Mouse (Mus musculus) forebrain, embryonic 15.5 days (tissue): ENCODE measurements around the gene Ptprq. TPM values are rescaled to one million over a fixed set of nuclear protein-coding genes. Genes with fewer than 3 reads are reported as not detected.

Experiments
- ATAC-seq: fragments of 200-750 bp; cut with Nextera tagmentation; replicated peaks from 2 replicates; pipeline ENCODE4 v1.8.0; 2017; ENCODE audit warnings: mild to moderate bottlenecking, moderate TSS enrichment, moderate library complexity
- H3K27ac ChIP-seq: fragments of 300-500 bp; sonication (generic); replicated peaks from 2 replicates; pipeline ENCODE4 v1.5.1; 2015; ENCODE audit warnings: mild to moderate bottlenecking, inconsistent platforms
- H3K27me3 ChIP-seq: fragments of 300-500 bp; sonication (generic); 2 replicates; pipeline ENCODE4 v1.6.1; 2015; ENCODE audit warnings: inconsistent platforms
- H3K36me3 ChIP-seq: fragments of 300-500 bp; sonication (generic); 2 replicates; pipeline ENCODE4 v1.6.1; 2015; ENCODE audit warnings: mild to moderate bottlenecking, inconsistent platforms
- H3K4me1 ChIP-seq: fragments of 300-500 bp; sonication (generic); 2 replicates; pipeline ENCODE4 v1.6.1; 2015; ENCODE audit warnings: inconsistent platforms
- H3K4me2 ChIP-seq: fragments of 300-500 bp; sonication (generic); replicated peaks from 2 replicates; pipeline ENCODE4 v1.6.1; 2015; ENCODE audit warnings: mild to moderate bottlenecking, inconsistent platforms
- H3K4me3 ChIP-seq: fragments of 300-500 bp; sonication (generic); 2 replicates; pipeline ENCODE4 v1.5.1; 2015; ENCODE audit warnings: mild to moderate bottlenecking, inconsistent platforms
- H3K9ac ChIP-seq: fragments of 300-500 bp; sonication (generic); replicated peaks from 2 replicates; pipeline ENCODE4 v1.6.1; 2015; ENCODE audit warnings: mild to moderate bottlenecking, inconsistent platforms
- H3K9me3 ChIP-seq: fragments of 300-500 bp; sonication (generic); 2 replicates; pipeline ENCODE4 v1.6.1; 2016; ENCODE audit warnings: inconsistent platforms
- WGBS: fragments of 180-500 bp; shearing (Covaris S2); methylation state at CpG from one replicate; pipeline ENCODE4 v1.1.7; 2015; ENCODE audit warnings: mixed read lengths; 5-methylcytosine and 5-hydroxymethylcytosine counted together
- polyA plus RNA-seq: library from polyadenylated mRNA; unstranded; fragments of >200 nt; fragmentation: Nextera tagmentation; extraction: Ambion mirVana; gene quantifications from 2 replicates; pipeline ENCODE4 v1.2.1, GENCODE M21; 2015

Ptprq gene
- polyA plus RNA-seq, 1 experiment from 2014 or later, result 0.11 TPM

DNA sequence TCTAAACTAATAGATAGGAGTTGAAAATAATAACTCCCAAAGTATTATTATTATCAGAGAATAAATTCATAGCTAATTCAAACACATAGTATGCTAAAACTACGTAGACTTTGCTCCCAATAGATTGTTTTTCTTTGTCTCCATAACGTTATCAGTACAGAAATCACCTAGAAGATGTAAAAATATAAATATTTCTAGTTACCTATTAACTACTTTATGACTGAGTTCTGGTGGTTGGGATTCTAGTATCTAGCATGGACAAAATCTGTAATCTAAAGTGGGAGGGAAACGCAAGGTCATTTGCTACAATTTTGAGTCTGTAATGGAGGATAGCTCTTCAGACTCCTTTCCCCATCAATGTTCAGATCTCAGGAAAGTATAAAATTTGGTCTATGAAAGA lies 18.9 kb downstream of the Ptprq start:
- 85% methylated on average over 3 of the region's 3 CpGs for WGBS
- ATAC-seq, result no peak

DNA sequence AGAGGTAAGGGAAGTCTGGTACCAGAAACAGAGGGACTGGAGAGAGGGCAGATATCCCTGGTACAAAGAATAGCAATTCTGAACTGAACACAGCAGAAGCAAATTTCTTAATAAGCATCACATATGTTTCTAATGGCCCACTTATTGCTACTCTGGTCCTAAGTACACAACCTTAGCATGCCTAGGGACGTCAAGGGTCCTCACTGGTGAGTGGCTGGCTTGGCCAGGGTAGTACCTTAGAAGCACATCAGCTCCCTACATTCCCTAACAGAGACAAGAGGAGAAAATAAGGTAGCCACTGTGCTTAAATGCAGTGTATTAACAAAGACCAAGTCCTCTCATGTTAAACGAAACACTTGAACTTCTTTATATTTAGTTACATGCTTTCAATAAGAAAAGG lies 21.1 kb downstream of the Ptprq start:
- Histone ChIP-seq H3K4me3 (no peak overlapping the region), H3K4me2 (no peak overlapping the region), H3K9me3 (no peaks in the 10 kb centered on the region), H3K4me1 (no peaks in the 10 kb centered on the region), H3K36me3 (no peaks in the 10 kb centered on the region), H3K27ac (no peak overlapping the region), H3K27me3 (no peaks in the 10 kb centered on the region), H3K9ac (no peak overlapping the region)
- no peak for ATAC-seq
- 71% methylated on average over 2 of the region's 2 CpGs for WGBS

More for the DNA sequence above, 18.9 kb downstream of the Ptprq start:
- no peak overlapping the region for H3K4me3 ChIP-seq
- no peak overlapping the region for H3K9ac ChIP-seq
- H3K36me3 ChIP-seq, result no peaks in the 10 kb centered on the region
- no peaks in the 10 kb centered on the region for H3K9me3 ChIP-seq
- no peaks in the 10 kb centered on the region for H3K27me3 ChIP-seq
- no peak overlapping the region for H3K4me2 ChIP-seq
- H3K27ac ChIP-seq, result no peak overlapping the region
- no peaks in the 10 kb centered on the region for H3K4me1 ChIP-seq

DNA sequence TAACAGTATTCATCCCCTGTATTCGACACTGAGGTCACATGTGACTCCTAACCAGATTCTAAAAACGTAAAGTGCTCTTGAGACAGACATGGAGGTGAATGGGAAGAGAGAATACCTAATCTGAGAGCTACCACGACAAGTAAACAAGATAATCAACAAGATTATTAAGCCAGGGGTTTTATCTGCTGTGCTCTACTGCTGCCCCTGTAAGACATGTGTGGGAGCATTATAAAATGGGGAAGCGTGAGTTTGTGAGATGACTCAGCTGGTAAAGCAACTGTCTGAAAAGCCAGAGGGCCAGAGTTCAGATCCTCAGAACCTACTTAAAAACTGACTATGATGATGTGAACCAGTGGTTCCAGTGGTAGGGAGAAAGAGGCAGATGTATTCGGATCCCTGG lies 22.7 kb downstream of the Ptprq start:
- 86% methylated on average over 5 of the region's 5 CpGs for WGBS
- Histone ChIP-seq H3K4me1 (no peaks in the 10 kb centered on the region), H3K9me3 (no peaks in the 10 kb centered on the region), H3K4me2 (no peak overlapping the region), H3K4me3 (no peak overlapping the region), H3K9ac (no peak overlapping the region), H3K27me3 (no peaks in the 10 kb centered on the region), H3K27ac (no peak overlapping the region), H3K36me3 (no peaks in the 10 kb centered on the region)
- ATAC-seq, result no peak

DNA sequence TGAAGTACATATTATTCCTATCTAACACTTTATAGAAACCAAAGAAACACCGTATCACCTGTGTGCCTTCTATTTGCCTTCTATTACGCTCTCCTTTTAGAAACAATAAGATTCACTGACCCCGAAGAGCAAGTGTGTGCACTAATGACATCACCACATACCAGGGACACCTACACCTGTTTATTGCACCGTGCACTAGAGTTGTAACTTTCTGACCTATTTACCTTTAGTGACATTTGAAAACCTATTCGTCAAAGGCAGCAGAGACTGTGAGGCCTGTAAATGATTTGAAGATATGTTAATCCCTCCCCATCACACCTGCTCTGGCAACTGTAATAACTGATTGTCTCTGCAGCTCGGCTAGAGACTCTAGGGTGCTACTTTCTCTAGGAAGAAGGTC lies 32.5 kb downstream of the Ptprq start:
- Histone ChIP-seq H3K9ac (no peak overlapping the region), H3K36me3 (no peaks in the 10 kb centered on the region), H3K9me3 (no peaks in the 10 kb centered on the region), H3K4me2 (no peak overlapping the region), H3K27me3 (no peaks in the 10 kb centered on the region), H3K27ac (no peak overlapping the region), H3K4me3 (no peak overlapping the region), H3K4me1 (no peaks in the 10 kb centered on the region)
- WGBS, result 84% methylated on average over 6 of the region's 6 CpGs
- no peak for ATAC-seq

DNA sequence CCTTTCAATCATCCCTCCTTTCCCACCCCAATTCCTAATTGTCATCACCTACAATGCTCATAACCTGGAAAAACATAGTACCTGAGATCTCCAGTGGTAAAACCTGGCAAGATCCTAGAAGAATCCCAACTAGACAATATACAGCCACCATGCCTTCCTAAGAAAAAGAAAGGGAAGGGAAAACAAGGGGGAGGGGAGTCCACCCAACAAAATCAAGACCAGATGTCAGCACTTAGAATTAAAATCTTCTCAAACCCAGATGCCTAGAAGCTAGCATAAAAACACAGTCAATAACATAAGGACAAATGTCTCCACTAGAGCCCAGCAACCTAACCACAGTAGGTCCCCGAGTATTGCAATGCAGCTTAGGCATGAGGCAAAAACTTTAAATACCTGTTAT lies 43.9 kb downstream of the Ptprq start:
- Histone ChIP-seq H3K36me3 (no peaks in the 10 kb centered on the region), H3K9me3 (no peaks in the 10 kb centered on the region), H3K27me3 (no peaks in the 10 kb centered on the region), H3K27ac (no peak overlapping the region), H3K4me3 (no peak overlapping the region), H3K4me2 (no peak overlapping the region), H3K9ac (no peak overlapping the region), H3K4me1 (no peaks in the 10 kb centered on the region)
- ATAC-seq, result no peak
- WGBS, result 78% methylated on average over 1 of the region's 1 CpGs

DNA sequence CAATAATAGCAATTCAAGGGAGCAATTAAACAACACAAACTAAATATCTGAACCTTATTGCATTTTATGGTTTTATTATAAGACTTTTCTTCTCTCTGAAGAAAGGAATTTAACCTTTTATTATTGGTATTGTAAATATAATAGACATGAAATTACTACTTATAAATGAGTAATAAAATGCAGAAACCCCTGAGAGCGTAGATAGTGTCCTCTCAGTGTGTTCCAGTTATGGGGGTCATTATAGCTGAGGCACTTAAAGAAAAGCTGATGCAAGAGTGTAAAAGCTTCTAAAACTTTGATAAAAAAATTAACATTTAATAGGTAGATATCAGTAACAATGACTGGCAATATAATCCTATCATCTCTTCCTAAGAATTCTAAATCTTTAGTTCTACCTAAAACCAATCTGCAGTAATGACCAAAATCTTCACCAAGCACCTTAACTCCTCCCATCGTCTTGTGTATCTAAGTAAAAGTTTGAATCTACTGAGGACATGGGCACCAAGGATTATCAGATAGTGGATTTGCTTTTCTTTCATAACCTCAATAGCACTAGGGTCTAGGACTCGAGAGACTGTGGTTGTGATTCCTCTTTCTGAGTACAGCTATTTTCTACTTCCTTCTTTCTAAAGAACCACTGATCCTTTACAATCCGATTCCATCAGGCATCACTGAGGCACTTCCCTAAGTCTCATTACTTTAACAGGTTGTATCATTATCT lies 51.3 kb downstream of the Ptprq start:
- ATAC-seq, result no peak
- WGBS, result 84% methylated on average over 4 of the region's 4 CpGs
- no peaks in the 10 kb centered on the region for H3K4me1 ChIP-seq
- H3K4me3 ChIP-seq, result no peak overlapping the region
- no peak overlapping the region for H3K9ac ChIP-seq
- no peaks in the 10 kb centered on the region for H3K27me3 ChIP-seq
- H3K36me3 ChIP-seq, result no peaks in the 10 kb centered on the region
- no peak overlapping the region for H3K27ac ChIP-seq
- no peak overlapping the region for H3K4me2 ChIP-seq
- H3K9me3 ChIP-seq, result no peaks in the 10 kb centered on the region

DNA sequence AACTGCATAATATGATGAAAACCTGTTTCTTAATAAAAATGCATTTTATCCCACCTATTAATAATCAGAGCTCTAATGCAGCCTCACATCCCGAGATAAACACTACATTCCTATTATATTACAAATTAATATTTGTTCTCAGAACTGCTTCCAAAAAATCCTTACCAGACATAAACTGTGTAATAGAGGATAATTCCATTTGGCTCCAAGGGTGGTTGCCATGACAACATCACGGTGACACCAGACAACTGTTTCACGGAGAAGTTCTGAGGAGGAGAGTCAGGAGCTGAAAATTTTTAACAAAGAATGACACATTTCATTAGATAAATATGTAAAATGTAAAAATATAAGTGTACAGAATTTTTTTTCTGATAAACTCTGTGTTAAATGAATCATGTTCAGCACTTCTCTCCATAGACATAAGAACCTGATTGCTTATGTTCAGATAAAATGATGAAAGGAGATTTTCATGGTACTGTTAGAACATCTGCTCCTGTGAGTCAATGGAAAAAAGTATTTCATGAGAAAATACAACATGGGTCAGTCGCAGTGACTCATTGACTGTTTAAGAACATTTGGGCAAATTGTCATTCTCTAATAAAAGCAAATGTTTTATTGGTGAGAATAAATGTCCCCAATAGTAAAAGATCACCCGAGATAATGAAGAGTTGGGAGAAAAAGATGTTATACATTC lies 57.3 kb downstream of the Ptprq start:
- no peaks in the 10 kb centered on the region for H3K27me3 ChIP-seq
- ATAC-seq, result peak; percentile 90
- H3K4me3 ChIP-seq, result no peak overlapping the region
- 44% methylated on average over 5 of the region's 5 CpGs for WGBS
- H3K4me1 ChIP-seq, result no peaks in the 10 kb centered on the region
- H3K36me3 ChIP-seq, result no peaks in the 10 kb centered on the region
- H3K4me2 ChIP-seq, result no peak overlapping the region
- no peak overlapping the region for H3K27ac ChIP-seq
- no peaks in the 10 kb centered on the region for H3K9me3 ChIP-seq
- no peak overlapping the region for H3K9ac ChIP-seq

DNA sequence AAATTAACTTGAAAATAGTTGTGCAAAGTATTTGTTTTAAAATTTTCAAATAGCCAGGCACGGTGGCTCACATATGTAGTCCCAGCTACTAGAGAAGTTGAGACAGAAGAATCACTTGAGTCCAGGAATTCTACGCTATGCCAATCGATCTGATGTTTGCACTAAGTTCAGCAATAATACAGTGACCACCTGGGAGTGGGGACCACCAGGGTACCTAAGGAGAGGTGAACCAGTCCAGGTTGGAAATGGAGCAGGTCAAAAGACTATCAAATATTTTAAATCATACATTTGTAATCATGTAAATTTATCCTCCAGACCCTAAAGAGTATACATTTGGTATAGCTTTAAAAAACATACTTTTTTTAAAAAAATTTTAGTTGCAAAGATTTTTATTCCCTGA lies 57.9 kb downstream of the Ptprq start:
- H3K4me1 ChIP-seq, result no peaks in the 10 kb centered on the region
- no peak overlapping the region for H3K4me2 ChIP-seq
- H3K9ac ChIP-seq, result no peak overlapping the region
- H3K4me3 ChIP-seq, result no peak overlapping the region
- no peaks in the 10 kb centered on the region for H3K36me3 ChIP-seq
- WGBS, result 85% methylated on average over 3 of the region's 3 CpGs
- H3K27me3 ChIP-seq, result no peaks in the 10 kb centered on the region
- ATAC-seq, result peak; percentile 29; the same call in 1 of the 2 replicates
- no peaks in the 10 kb centered on the region for H3K9me3 ChIP-seq
- no peak overlapping the region for H3K27ac ChIP-seq

DNA sequence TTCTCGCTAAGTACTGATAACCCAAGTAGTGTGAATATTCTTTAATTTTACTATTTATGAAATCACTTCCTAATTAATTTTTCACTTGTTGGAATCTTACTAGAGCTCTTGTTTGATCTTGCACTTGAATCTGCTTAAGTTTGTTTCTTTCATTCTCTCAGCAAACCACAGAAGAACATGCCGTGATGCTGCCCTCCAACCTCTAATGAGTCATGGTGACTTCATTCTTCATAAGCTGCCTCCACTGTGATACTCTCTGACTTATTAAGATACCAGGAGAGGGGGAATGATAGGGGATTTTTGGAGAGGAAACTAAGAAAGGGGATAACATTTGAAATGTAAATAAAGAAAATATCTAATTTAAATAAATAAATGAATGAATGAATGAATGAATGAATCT lies 60.7 kb downstream of the Ptprq start:
- Histone ChIP-seq H3K36me3 (no peaks in the 10 kb centered on the region), H3K27me3 (no peaks in the 10 kb centered on the region), H3K27ac (no peak overlapping the region), H3K4me2 (no peak overlapping the region), H3K9me3 (no peaks in the 10 kb centered on the region), H3K4me3 (no peak overlapping the region), H3K4me1 (no peaks in the 10 kb centered on the region), H3K9ac (no peak overlapping the region)
- no peak for ATAC-seq
- 97% methylated on average over 2 of the region's 2 CpGs for WGBS

DNA sequence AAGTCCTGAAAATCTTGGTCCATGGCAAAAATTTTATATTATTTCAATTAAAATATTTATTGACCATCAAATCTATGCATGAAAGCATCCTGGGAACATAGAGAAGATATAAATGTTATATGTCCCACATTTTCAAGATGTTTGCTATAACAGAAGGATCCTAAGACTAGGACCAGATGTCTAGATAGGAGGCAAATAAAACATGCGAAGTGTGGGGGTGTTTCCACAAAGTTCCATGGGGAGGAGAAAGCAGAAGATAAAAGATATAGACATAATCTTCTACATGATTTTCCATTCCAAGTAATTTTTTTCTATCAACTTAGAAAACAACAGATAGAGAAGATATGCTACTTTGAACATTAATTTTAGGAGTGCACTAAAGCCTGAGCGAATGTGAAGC lies 70.2 kb downstream of the Ptprq start:
- no peak for ATAC-seq
- no peaks in the 10 kb centered on the region for H3K36me3 ChIP-seq

DNA sequence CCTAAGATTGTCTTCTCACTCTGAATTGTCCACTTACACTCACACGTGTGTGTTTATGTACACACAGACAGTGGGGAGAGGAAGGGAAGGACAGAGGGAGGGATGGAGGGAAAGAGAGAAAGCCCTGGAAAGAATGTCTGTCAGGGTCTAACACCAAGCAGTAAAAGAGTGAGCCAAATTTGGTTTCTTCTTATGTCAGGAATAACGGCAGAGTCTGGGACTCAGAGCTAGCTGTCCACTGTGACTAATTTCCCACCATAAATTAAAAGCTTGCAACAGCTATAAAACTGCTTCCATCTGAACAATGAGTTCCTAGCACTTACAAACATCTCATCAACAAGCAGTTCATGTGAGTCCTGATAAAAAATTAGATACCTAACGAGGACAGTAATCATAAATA lies 91.7 kb downstream of the Ptprq start:
- WGBS, result 77% methylated on average over 3 of the region's 3 CpGs
- H3K4me2 ChIP-seq, result no peak overlapping the region
- no peak overlapping the region for H3K4me3 ChIP-seq
- H3K27ac ChIP-seq, result no peak overlapping the region
- no peaks in the 10 kb centered on the region for H3K27me3 ChIP-seq
- no peaks in the 10 kb centered on the region for H3K36me3 ChIP-seq
- no peak for ATAC-seq
- H3K4me1 ChIP-seq, result no peaks in the 10 kb centered on the region
- no peaks in the 10 kb centered on the region for H3K9me3 ChIP-seq
- no peak overlapping the region for H3K9ac ChIP-seq

More for the DNA sequence above, 70.2 kb downstream of the Ptprq start:
- Histone ChIP-seq H3K4me1 (no peaks in the 10 kb centered on the region), H3K9ac (no peak overlapping the region), H3K27ac (no peak overlapping the region), H3K27me3 (no peaks in the 10 kb centered on the region), H3K4me3 (no peak overlapping the region), H3K4me2 (no peak overlapping the region), H3K9me3 (no peaks in the 10 kb centered on the region)
- 95% methylated on average over 2 of the region's 2 CpGs for WGBS

DNA sequence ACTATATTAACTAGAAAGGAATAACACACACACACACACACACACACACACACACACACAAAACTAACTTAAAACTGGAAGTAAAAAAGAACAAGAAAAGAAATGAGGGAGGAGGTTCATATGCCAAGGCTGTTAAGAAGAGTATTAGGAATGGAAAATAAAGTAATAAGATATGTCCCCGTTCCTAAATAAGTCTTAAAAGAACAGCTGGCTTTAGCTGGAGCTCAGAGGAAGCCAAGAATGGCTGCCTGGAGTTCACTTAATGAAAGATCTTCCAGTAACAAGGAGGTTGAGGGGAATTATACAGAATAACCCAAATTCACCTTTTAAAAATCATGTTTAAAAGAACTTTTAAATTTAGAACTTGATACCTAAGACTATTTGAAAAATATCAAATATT lies 93.2 kb downstream of the Ptprq start:
- no peak for ATAC-seq
- no peaks in the 10 kb centered on the region for H3K4me1 ChIP-seq
- H3K36me3 ChIP-seq, result no peaks in the 10 kb centered on the region
- H3K9me3 ChIP-seq, result no peaks in the 10 kb centered on the region
- H3K9ac ChIP-seq, result no peak overlapping the region
- H3K4me3 ChIP-seq, result no peak overlapping the region
- no peak overlapping the region for H3K4me2 ChIP-seq
- no peaks in the 10 kb centered on the region for H3K27me3 ChIP-seq
- 71% methylated on average over 1 of the region's 1 CpGs for WGBS
- H3K27ac ChIP-seq, result no peak overlapping the region

DNA sequence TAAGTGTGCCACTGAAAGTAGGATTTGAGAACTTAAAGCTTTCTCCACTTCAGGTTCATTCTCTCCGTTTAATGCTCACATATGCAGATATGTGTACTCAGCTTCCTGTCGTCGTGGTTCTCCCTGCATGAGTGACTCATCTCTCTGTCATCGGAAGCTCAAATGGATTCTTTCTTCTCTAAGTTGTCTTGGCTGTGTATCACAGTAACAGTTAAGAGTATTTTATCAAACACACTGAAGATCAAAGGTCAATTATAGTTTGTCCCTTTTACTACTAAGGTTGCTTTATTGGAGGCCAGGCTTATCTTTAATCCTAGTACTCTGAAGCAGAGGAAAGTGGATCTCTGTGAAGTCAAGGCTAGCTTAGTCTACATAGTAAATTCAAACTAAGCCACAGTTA lies 95.6 kb downstream of the Ptprq start:
- WGBS, result 82% methylated on average over 4 of the region's 4 CpGs
- H3K4me2 ChIP-seq, result no peak overlapping the region
- ATAC-seq, result no peak
- H3K9ac ChIP-seq, result no peak overlapping the region
- H3K36me3 ChIP-seq, result no peaks in the 10 kb centered on the region
- H3K4me1 ChIP-seq, result no peaks in the 10 kb centered on the region
- H3K9me3 ChIP-seq, result no peaks in the 10 kb centered on the region
- H3K27ac ChIP-seq, result no peak overlapping the region
- H3K27me3 ChIP-seq, result no peaks in the 10 kb centered on the region
- H3K4me3 ChIP-seq, result no peak overlapping the region
